Mouse (Mus musculus): ENCODE measurements around the gene Cped1.

The Cped1 gene

DNA sequence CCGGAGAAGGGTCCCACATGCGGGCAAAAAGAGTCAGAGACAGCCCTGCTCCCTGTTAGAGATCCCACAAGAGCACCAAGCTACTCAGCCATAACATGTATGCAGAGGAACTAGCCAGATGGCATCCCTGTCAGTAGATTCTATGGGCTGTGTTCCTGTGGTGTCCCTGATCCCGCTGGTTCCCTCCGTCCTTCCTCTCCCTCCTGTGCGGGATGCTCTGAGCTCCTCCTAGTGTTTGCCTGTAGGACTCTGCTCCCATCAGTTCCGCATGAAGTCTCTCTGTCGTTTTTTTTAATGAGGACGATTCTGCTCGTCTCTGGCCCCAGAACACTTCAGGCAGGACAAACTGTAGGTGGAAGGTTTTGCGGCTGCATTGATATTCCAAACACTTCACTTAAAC lies 151.1 kb downstream of the Cped1 start:
- ATAC-seq (ENCODE audit: insufficient number of reproducible peaks, low FRiP score, low TSS enrichment) = peak; percentile 58; the same call in 1 of the 2 replicates

- ATAC-seq (ENCODE audit: insufficient number of reproducible peaks, low FRiP score, low TSS enrichment) = no peak
These were observed 155.1 kb downstream of the Cped1 start for GRCm38 (mm10) chr6:22140786-22141185.

- no peak for ATAC-seq (ENCODE audit: insufficient number of reproducible peaks, low FRiP score, low TSS enrichment)
These were observed 161.5 kb downstream of the Cped1 start for GRCm38 (mm10) chr6:22147236-22147635.

DNA sequence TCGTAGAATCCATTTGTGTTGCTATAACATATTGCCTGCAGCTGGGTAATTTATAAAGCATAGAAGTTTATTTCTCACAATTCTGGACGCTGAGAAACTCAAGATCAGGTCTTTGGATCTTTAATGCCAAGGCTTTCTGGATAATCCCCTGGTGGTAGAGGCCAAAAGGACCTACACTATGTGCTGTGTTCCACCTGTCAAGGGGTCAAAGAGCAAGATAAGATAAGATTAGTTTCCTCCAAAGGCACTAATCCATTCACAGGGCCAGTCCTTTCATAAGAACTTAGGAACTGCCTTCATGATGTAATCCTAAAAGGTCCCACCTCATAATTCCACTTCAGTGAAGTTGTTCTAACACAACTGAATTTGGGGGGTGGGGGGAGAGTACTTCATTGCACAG lies 162.8 kb downstream of the Cped1 start:
- ATAC-seq (ENCODE audit: insufficient number of reproducible peaks, low FRiP score, low TSS enrichment) = no peak

DNA sequence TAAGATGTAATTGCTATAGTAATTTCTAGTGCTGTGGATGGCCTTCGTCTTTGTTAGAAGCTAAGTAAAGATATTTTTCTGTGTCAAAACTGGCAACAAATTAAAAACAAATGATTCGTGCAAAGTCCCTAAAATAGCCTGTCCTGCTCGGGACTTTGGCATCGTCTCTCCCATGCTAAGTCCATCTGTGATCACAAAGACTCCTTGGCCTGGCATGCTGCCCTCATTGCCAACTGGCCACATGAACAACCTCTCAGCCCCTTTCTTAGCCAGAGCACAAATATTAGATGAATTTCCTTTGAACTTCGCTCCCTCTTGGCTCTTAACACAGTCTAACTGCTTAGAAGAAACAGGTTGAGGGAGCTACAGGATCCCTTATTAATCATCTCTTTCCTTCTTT lies 171.7 kb downstream of the Cped1 start:
- peak; percentile 68 for ATAC-seq (ENCODE audit: insufficient number of reproducible peaks, low FRiP score, low TSS enrichment)

DNA sequence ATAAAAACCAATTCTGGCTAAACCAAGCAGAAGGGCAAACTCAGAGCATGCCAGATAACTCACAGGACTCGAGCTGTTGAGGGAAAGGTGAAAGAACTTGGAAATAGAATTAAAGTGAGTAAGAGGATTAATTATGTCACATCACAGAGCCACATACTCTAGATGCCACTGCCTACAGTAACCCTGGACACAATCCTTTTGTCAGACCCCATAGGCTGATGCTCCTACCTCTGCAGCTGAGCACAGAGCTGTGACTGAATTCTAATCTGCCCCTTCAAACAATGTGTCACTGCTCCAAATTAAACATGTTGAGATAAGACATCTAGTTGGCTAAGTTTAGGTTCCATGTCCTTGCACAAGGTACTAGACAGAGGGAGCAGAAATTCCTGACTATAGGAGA lies 176.2 kb downstream of the Cped1 start:
- no peak for ATAC-seq (ENCODE audit: insufficient number of reproducible peaks, low FRiP score, low TSS enrichment)

- no peak for ATAC-seq (ENCODE audit: insufficient number of reproducible peaks, low FRiP score, low TSS enrichment)
These were observed 182.7 kb downstream of the Cped1 start for GRCm38 (mm10) chr6:22168388-22168787.

DNA sequence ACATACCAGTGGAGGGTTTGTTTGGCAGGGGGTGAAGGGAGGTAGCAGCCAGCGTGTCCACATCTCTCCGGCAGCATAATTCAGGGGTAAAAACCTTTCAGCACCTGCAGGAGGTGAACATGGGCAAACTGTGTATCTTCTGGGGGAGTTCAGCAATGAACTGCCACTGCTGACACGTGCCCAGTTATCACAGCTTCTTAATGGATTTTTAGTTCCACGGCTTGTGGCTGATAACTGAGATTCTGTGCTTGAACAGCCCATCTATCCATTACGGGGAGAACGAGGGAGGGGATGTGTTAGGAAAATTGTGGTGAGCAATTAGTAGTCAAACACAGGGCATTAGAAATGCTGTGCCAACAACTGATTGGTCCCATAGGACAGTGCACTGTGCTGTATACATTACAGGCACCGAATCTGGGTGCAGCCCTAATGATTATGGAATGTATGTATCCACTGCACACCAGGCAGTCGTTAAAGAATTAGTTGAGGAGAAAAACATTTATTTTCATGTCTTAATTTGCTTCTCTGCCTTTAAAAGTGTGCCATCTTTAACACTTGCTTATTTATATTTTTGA lies 193.1 kb downstream of the Cped1 start:
- no peak for ATAC-seq (ENCODE audit: insufficient number of reproducible peaks, low FRiP score, low TSS enrichment)

GRCm38 (mm10) chr6:22180316-22180715 lies 194.6 kb downstream of the Cped1 start:
- no peak for ATAC-seq (ENCODE audit: insufficient number of reproducible peaks, low FRiP score, low TSS enrichment)

DNA sequence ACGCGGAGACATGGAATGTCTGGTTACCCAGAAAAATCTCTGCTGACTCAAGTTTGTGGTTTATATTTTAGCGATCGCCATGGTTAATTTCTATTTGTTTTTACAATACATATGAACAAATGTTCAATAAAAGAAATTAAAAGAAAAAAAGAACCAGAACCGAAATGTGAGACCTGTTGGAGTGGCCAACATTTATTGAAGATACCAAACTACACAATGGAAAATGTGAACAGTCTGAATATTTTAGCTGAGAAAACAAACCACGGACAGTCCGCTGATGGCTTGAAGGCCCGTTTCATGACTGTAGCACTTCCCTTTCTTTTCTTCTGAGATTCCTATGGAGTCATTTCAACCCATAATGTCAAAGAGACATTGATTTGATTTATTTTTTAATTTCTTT lies 201.3 kb downstream of the Cped1 start:
- ATAC-seq (ENCODE audit: insufficient number of reproducible peaks, low FRiP score, low TSS enrichment) = no peak

GRCm38 (mm10) chr6:22189346-22190335 lies 203.9 kb downstream of the Cped1 start:
- ATAC-seq (ENCODE audit: insufficient number of reproducible peaks, low FRiP score, low TSS enrichment) = no peak

DNA sequence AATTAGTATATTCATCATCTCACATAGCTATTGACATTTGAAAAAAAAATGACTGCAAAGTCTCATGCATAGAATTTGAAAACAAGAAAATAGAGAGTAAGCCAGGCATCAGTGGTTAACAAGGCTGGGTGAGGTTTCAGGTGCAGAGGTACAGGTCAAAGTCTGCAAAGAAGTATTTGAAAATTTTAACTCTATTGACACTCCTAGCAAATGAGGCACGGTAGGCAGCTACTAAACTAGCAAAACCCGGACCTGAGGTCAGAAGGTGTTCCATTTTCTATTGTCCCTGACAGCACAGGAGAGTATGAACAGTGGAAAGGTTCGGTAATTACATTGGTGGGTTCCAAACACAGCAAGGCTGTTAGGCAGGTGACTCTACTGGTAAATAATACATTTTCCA lies 212.9 kb downstream of the Cped1 start:
- no peak for ATAC-seq (ENCODE audit: insufficient number of reproducible peaks, low FRiP score, low TSS enrichment)

DNA sequence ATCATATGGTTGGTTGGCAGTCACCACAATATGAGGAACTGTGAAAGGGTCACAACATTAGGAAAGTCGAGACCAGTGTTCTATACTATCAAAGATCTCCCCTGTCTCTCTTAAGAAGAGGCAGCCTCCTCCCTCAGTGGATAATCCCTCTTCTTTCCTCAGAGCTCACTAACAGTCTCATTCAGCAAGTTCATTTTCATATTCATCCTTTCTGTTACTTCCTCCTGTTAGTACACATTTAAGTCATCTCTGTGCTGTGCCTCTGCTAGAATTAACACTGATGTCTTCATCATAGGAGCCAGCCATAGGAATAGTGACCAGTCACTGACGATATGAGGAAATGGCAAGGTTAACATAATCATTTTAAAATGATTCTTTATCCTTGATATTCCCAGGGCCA lies 213.8 kb downstream of the Cped1 start:
- ATAC-seq (ENCODE audit: insufficient number of reproducible peaks, low FRiP score, low TSS enrichment) = no peak

DNA sequence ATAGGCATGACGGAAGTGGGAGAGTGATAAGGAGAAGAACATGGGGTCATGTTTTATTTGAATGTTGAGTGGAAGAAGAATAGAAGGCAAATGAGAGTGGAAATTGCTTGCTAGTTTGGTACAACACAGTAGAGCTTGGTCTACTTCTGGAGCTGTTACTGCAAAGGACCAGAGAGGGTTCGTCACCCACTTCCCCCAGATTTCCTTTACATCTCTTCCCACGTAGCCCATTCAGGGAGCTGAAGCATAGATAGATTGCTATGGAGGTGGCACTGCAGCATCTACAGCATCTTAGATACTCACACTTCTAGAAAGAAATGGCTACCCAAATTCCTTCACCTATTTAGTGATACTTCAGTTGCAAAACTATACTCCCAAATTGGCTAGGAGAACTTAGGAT lies 214.4 kb downstream of the Cped1 start:
- ATAC-seq (ENCODE audit: insufficient number of reproducible peaks, low FRiP score, low TSS enrichment) = no peak

- ATAC-seq (ENCODE audit: insufficient number of reproducible peaks, low FRiP score, low TSS enrichment) = no peak
These were observed 216.2 kb downstream of the Cped1 start for GRCm38 (mm10) chr6:22201879-22202278.

GRCm38 (mm10) chr6:22205030-22205750 lies 219.5 kb downstream of the Cped1 start:
- no peak for ATAC-seq (ENCODE audit: insufficient number of reproducible peaks, low FRiP score, low TSS enrichment)

- ATAC-seq (ENCODE audit: insufficient number of reproducible peaks, low FRiP score, low TSS enrichment) = no peak
These were observed 220.0 kb downstream of the Cped1 start for GRCm38 (mm10) chr6:22205751-22206121.

DNA sequence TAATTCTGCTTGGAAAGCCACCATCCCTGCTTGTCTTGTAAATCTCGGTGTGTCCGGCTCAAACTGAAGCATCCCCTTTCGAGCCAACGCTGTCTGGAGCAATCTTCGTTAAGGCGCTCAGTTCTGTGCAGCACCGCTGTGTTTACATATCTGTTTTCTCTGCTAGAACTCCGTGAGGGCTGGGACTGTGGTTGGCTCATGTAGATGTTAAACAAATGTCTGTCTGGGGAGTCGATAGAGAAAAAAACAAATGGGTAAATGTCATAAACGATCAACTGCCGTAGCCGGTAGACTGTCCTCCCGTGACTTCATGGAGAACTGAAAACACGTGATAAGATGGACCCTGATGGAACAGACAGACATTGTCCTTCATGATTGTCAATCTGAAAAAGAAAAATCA lies 220.5 kb downstream of the Cped1 start:
- no peak for ATAC-seq (ENCODE audit: insufficient number of reproducible peaks, low FRiP score, low TSS enrichment)

DNA sequence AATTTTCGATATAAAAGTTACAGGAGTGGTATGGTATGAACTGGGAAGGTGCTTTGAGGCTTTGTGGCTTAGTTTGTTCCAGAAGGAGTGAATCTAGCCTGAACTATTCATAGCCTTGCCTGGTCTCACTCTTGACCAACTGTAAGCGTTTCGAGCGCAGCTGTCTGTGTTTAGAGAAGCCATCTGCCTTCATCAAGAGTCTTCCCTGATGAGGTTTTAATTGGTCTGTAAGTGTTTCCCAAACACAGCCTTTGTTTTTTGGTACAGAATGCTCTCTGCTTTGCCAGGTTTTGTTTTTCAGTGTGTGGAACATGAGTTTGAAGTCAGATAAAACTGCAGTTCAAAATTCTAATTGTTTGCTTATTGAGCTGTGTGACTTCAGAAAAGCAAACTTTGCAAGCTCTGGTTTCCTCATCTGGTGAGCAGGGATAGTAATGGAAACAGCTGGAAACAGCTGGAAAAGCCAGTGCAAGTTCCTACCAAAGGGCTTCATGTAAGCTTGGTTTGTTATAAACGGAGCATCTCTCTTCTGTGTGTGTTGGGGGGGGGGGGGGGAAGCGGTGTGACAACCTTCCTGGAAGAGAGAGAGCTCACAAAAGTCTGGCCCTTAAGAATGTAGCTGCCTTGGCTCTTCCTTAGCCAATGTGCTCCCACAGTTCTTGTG lies 221.0 kb downstream of the Cped1 start:
- ATAC-seq (ENCODE audit: insufficient number of reproducible peaks, low FRiP score, low TSS enrichment) = no peak

GRCm38 (mm10) chr6:22212158-22212557 lies 226.4 kb downstream of the Cped1 start:
- no peak for ATAC-seq (ENCODE audit: insufficient number of reproducible peaks, low FRiP score, low TSS enrichment)

- ATAC-seq (ENCODE audit: insufficient number of reproducible peaks, low FRiP score, low TSS enrichment) = no peak
These were observed 227.5 kb downstream of the Cped1 start for GRCm38 (mm10) chr6:22213187-22213586.

Data from cerebellum, adult (tissue).